Comparison of ENCODE assay signal across 8 mouse cellular contexts in the genomic region with DNA sequence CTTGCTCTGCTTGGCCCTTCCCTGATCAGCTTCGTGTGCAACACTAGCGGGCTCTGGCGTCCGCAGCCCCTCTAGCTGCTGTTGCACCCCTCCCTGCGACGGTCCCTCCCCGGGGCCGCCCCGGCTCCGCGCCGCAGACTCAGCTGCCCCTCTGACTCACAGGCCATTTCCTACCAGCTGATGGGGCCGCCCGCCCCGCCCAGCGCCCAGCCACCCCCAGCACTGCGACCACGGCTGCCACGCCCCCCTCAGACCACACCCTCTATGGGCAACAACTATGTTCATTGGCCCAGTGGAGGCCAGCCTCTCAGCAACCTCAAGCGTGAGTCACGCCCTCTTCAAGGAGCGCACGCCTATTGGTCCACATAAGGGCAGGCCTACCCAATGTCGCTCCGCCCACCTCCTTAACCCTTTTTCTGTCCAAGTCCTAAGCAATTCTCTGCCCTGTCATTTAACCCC. TPM values are rescaled to one million over a fixed set of nuclear protein-coding genes. Genes with fewer than 3 reads are reported as not detected.
A peak's percentile ranks its signal among the peaks of the same experiment; 100 is the strongest.
DNase-seq lines count a peak whose midpoint lies in the region; ATAC-seq and TF ChIP-seq lines count a peak whose summit lies in the region.

No protein-coding gene starts in this region.

- H3K4me1 ChIP-seq in embryonic facial prominence, embryonic 14.5 days (ENCODE audit: control insufficient read depth, insufficient read depth, low read length) = peaks cover 22% of the 10 kb centered on the region
- peaks cover 25% of the 10 kb centered on the region for H3K4me1 ChIP-seq in limb, embryonic 14.5 days (ENCODE audit: control insufficient read depth, insufficient read depth, low read length)
- H3K4me1 ChIP-seq in midbrain, postnatal 0 days (ENCODE audit: insufficient read depth, low read length) = peaks cover 15% of the 10 kb centered on the region; the same call in 1 of the 2 replicates

- peaks cover 13% of the 10 kb centered on the region for H3K36me3 ChIP-seq in embryonic facial prominence, embryonic 14.5 days (ENCODE audit: control insufficient read depth, insufficient read depth, low read length)
- H3K36me3 ChIP-seq in limb, embryonic 14.5 days (ENCODE audit: control insufficient read depth, insufficient read depth, low read length) = peaks cover 17% of the 10 kb centered on the region
- H3K36me3 ChIP-seq in midbrain, postnatal 0 days (ENCODE audit: insufficient read depth, low read length) = peaks cover 11% of the 10 kb centered on the region

- H3K9me3 ChIP-seq in embryonic facial prominence, embryonic 14.5 days (ENCODE audit: control insufficient read depth, low read length) = no peaks in the 10 kb centered on the region
- no peaks in the 10 kb centered on the region for H3K9me3 ChIP-seq in limb, embryonic 14.5 days (ENCODE audit: control insufficient read depth, low read length)
- no peaks in the 10 kb centered on the region for H3K9me3 ChIP-seq in midbrain, postnatal 0 days (ENCODE audit: low read length)

- 1% methylated on average over 8 of the region's 25 CpGs for WGBS in embryonic facial prominence, embryonic 14.5 days
- 2% methylated on average over 20 of the region's 25 CpGs for WGBS in limb, embryonic 14.5 days
- 0% methylated on average over 25 of the region's 25 CpGs for WGBS in midbrain, postnatal 0 days

- peak overlapping the region; percentile 78 for H3K9ac ChIP-seq in embryonic facial prominence, embryonic 14.5 days (ENCODE audit: low read depth, low read length)
- peak overlapping the region; percentile 72 for H3K9ac ChIP-seq in limb, embryonic 14.5 days (ENCODE audit: low read depth, low read length, severe bottlenecking)
- peak overlapping the region; percentile 91 for H3K9ac ChIP-seq in midbrain, postnatal 0 days (replicated peaks; ENCODE audit: low read length, poor library complexity, severe bottlenecking)

- ATAC-seq in embryonic facial prominence, embryonic 14.5 days (ENCODE audit: low read depth) = peak; percentile 98
- peak; percentile 99 for ATAC-seq in limb, embryonic 14.5 days (ENCODE audit: low FRiP score, low read depth)
- peak; percentile 96 for ATAC-seq in midbrain, postnatal 0 days (ENCODE audit: low FRiP score)

- H3K27ac ChIP-seq in embryonic facial prominence, embryonic 14.5 days (replicated peaks; ENCODE audit: low read depth, low read length) = peak overlapping the region; percentile 67; the same call in 1 of the 2 replicates
- peak overlapping the region; percentile 55 for H3K27ac ChIP-seq in limb, embryonic 14.5 days (replicated peaks; ENCODE audit: low read depth, low read length)
- peak overlapping the region; percentile 75 for H3K27ac ChIP-seq in midbrain, postnatal 0 days (ENCODE audit: low read depth, low read length)

- no peaks in the 10 kb centered on the region for H3K27me3 ChIP-seq in embryonic facial prominence, embryonic 14.5 days (replicated peaks; ENCODE audit: control insufficient read depth, insufficient read depth, low read length)
- H3K27me3 ChIP-seq in limb, embryonic 14.5 days (ENCODE audit: control insufficient read depth, insufficient read depth, low read length) = no peaks in the 10 kb centered on the region
- H3K27me3 ChIP-seq in midbrain, postnatal 0 days (ENCODE audit: insufficient read depth, low read length) = no peaks in the 10 kb centered on the region

- peak; percentile 73; the same call in 1 of the 2 replicates for TF ChIP-seq POLR2A in limb, embryonic 14.5 days (IDR thresholded peaks at IDR 0.05; ENCODE audit: borderline replicate concordance, extremely low read depth, insufficient read depth, insufficient read length)

- peak; percentile 33 for TF ChIP-seq CTCF in midbrain, postnatal 0 days (IDR thresholded peaks at IDR 0.05)

- peak; percentile 99 for DNase-seq in 3T3-L1 (ENCODE audit: low read depth, low spot score)
- DNase-seq in adrenal gland, postnatal 4 days (ENCODE audit: low spot score in 2 of 2) = peak; percentile 86 to 94
- DNase-seq in embryonic facial prominence, embryonic 14.5 days (ENCODE audit: low spot score) = peak; percentile 99
- DNase-seq in heart, adult 8-10 months (ENCODE audit: low spot score) = peak; percentile 95
- DNase-seq in kidney, adult 9 months = peak; percentile 98
- peak; percentile 98 for DNase-seq in limb, embryonic 14.5 days (ENCODE audit: low spot score)
- DNase-seq in midbrain, postnatal 0 days (ENCODE audit: low spot score) = peak; percentile 99
- peak; percentile 93 to 95 for DNase-seq in spleen, postnatal 14 days (ENCODE audit: low spot score in 2 of 2)

- H3K4me3 ChIP-seq in embryonic facial prominence, embryonic 14.5 days (ENCODE audit: low read depth, low read length) = peak overlapping the region; percentile 70
- H3K4me3 ChIP-seq in limb, embryonic 14.5 days (replicated peaks; ENCODE audit: low read length) = peak overlapping the region; percentile 68
- H3K4me3 ChIP-seq in midbrain, postnatal 0 days (ENCODE audit: low read depth, low read length) = peak overlapping the region; percentile 81

- H3K4me2 ChIP-seq in embryonic facial prominence, embryonic 14.5 days (ENCODE audit: low read depth, low read length) = peak overlapping the region; percentile 87
- peak overlapping the region; percentile 80 for H3K4me2 ChIP-seq in limb, embryonic 14.5 days (replicated peaks; ENCODE audit: low read depth, low read length, severe bottlenecking)
- H3K4me2 ChIP-seq in midbrain, postnatal 0 days (ENCODE audit: low read depth, low read length, poor library complexity, severe bottlenecking) = peak overlapping the region; percentile 88

RNA-seq across cellular contexts. Expression of a gene that starts 5.9 kb away (rescaled TPM):
- 10 to 100 TPM; 37.6 to 40.8 TPM for total RNA-seq in adrenal gland, postnatal 4 days (2021)
- polyA plus RNA-seq in embryonic facial prominence, embryonic 14.5 days (2014; fragmentation: Nextera tagmentation; extraction: Ambion mirVana) = 9.5 TPM in 2 replicates
- 10 to 100 TPM; 25.7 to 34.1 (median 30.1) TPM for total RNA-seq in heart, adult 8-10 months (2022)
- polyA plus RNA-seq in limb, embryonic 14.5 days (2012; rRNA removed) = 22.1 and 24.1 TPM in 2 replicates
- 9.5 and 11.6 TPM in 2 replicates for polyA plus RNA-seq in limb, embryonic 14.5 days (2014; fragmentation: Nextera tagmentation; extraction: Ambion mirVana)
- total RNA-seq in midbrain, postnatal 0 days (2014; rRNA removed) = 31.1 and 48.7 TPM in 2 replicates
- polyA plus RNA-seq in midbrain, postnatal 0 days (2015; fragmentation: Nextera tagmentation; extraction: Ambion mirVana) = 30.3 and 32.3 TPM in 2 replicates

RNA-seq across cellular contexts. Expression of a gene that starts 8.6 kb away (rescaled TPM):
- 100 to 1,000 TPM; 193 to 202 TPM for total RNA-seq in adrenal gland, postnatal 4 days (2021)
- polyA plus RNA-seq in embryonic facial prominence, embryonic 14.5 days (2014; fragmentation: Nextera tagmentation; extraction: Ambion mirVana) = 285 and 305 TPM in 2 replicates
- 100 to 1,000 TPM; 104 to 110 (median 108) TPM for total RNA-seq in heart, adult 8-10 months (2022)
- 156 and 171 TPM in 2 replicates for polyA plus RNA-seq in limb, embryonic 14.5 days (2012; rRNA removed)
- 316 and 318 TPM in 2 replicates for polyA plus RNA-seq in limb, embryonic 14.5 days (2014; fragmentation: Nextera tagmentation; extraction: Ambion mirVana)
- total RNA-seq in midbrain, postnatal 0 days (2014; rRNA removed) = 89.6 and 102 TPM in 2 replicates
- polyA plus RNA-seq in midbrain, postnatal 0 days (2015; fragmentation: Nextera tagmentation; extraction: Ambion mirVana) = 230 and 241 TPM in 2 replicates

RNA-seq across cellular contexts. Expression of a gene that starts 14.5 kb away (rescaled TPM):
- 10 to 100 TPM; 21.7 to 25.0 TPM for total RNA-seq in adrenal gland, postnatal 4 days (2021)
- polyA plus RNA-seq in embryonic facial prominence, embryonic 14.5 days (2014; fragmentation: Nextera tagmentation; extraction: Ambion mirVana) = 16.6 and 18.8 TPM in 2 replicates
- 10 to 100 TPM; 19.6 to 27.4 (median 23.6) TPM for total RNA-seq in heart, adult 8-10 months (2022)
- polyA plus RNA-seq in limb, embryonic 14.5 days (2012; rRNA removed) = 33.4 and 44.3 TPM in 2 replicates
- 17.6 and 22.1 TPM in 2 replicates for polyA plus RNA-seq in limb, embryonic 14.5 days (2014; fragmentation: Nextera tagmentation; extraction: Ambion mirVana)
- 30.5 and 33.4 TPM in 2 replicates for total RNA-seq in midbrain, postnatal 0 days (2014; rRNA removed)
- polyA plus RNA-seq in midbrain, postnatal 0 days (2015; fragmentation: Nextera tagmentation; extraction: Ambion mirVana) = 24.4 and 26.1 TPM in 2 replicates

RNA-seq across cellular contexts. Expression of a gene that starts 18.6 kb away (rescaled TPM):
- total RNA-seq in adrenal gland, postnatal 4 days (2021) = 10 to 100 TPM; 14.0 to 17.4 TPM
- 5.5 TPM in 2 replicates for polyA plus RNA-seq in embryonic facial prominence, embryonic 14.5 days (2014; fragmentation: Nextera tagmentation; extraction: Ambion mirVana)
- 10 to 100 TPM in 3 of 4 experiments, 1 to 10 TPM in 1; 7.7 to 11.7 (median 10.1) TPM for total RNA-seq in heart, adult 8-10 months (2022)
- 6.7 and 7.2 TPM in 2 replicates for polyA plus RNA-seq in limb, embryonic 14.5 days (2012; rRNA removed)
- 2.4 and 2.5 TPM in 2 replicates for polyA plus RNA-seq in limb, embryonic 14.5 days (2014; fragmentation: Nextera tagmentation; extraction: Ambion mirVana)
- 40.2 and 54.6 TPM in 2 replicates for total RNA-seq in midbrain, postnatal 0 days (2014; rRNA removed)
- 6.3 and 7.9 TPM in 2 replicates for polyA plus RNA-seq in midbrain, postnatal 0 days (2015; fragmentation: Nextera tagmentation; extraction: Ambion mirVana)

RNA-seq across cellular contexts. Expression of a gene that starts 29.8 kb away (rescaled TPM):
- 10 to 100 TPM; 11.7 to 14.9 TPM for total RNA-seq in adrenal gland, postnatal 4 days (2021)
- 14.8 and 16.6 TPM in 2 replicates for polyA plus RNA-seq in embryonic facial prominence, embryonic 14.5 days (2014; fragmentation: Nextera tagmentation; extraction: Ambion mirVana)
- 1 to 10 TPM; 1.7 to 2.8 (median 2.2) TPM for total RNA-seq in heart, adult 8-10 months (2022)
- 31.3 and 33.6 TPM in 2 replicates for polyA plus RNA-seq in limb, embryonic 14.5 days (2012; rRNA removed)
- polyA plus RNA-seq in limb, embryonic 14.5 days (2014; fragmentation: Nextera tagmentation; extraction: Ambion mirVana) = 20.1 and 20.4 TPM in 2 replicates
- total RNA-seq in midbrain, postnatal 0 days (2014; rRNA removed) = 15.0 and 18.2 TPM in 2 replicates
- 14.2 and 14.3 TPM in 2 replicates for polyA plus RNA-seq in midbrain, postnatal 0 days (2015; fragmentation: Nextera tagmentation; extraction: Ambion mirVana)

Comparison
In these comparisons a context has a peak if more than half of its experiments do, and no peak if none do; other contexts are left out.
1. Peak in every context shown above with its lines: DNase-seq, ATAC-seq, H3K4me3 ChIP-seq and H3K27ac ChIP-seq.